Mouse (Mus musculus) ES-E14 (cell line): ENCODE results near the gene Thada.

Source experiments
- CHD2 ChIP-seq: IDR thresholded peaks from 2 replicates; pipeline ENCODE4 v1.6.1; 2014; ENCODE audit warnings: mild to moderate bottlenecking, low read depth, low read length, inconsistent platforms
- HCFC1 ChIP-seq: IDR thresholded peaks from 2 replicates; pipeline ENCODE4 v1.6.1; 2012; ENCODE audit warnings: low read length, inconsistent platforms, borderline replicate concordance; ENCODE audit not compliant: insufficient read depth
- ZNF384 ChIP-seq: IDR thresholded peaks from 2 replicates; pipeline ENCODE4 v1.6.1; 2012; ENCODE audit warnings: low read depth, low read length, inconsistent platforms

DNA sequence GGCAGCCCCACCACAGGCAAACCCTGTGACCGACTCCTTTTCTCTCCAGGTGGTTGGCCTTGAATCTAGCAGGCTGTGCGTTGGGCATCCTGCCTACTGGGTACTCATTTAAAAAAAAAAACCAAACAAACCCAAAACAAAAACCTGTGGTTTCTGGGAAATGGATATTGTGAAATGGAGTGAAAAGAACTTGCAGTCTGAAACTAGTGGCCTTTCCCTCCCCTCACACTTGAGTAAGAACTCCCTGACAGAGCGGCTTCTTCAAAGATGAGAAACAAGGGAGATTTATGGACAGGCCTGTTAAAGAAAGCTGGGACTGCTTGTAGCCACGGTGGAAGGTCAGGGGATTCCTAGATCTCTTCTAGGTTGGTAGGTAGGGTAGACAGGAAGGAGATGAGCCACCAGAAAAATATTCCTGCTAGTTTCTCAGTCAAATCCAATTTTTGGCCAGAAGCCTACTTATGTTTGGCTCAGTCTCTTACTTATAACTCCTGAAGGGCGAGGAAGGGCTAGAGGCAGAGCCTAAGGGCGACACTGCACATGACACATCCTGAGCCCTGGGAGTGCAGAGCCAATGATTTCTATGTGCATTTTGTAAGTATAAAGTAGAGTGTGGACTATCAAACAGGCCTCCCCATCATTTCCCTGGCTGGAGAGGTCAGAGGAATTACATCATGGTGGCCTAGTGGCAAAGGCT is 250.6 kb downstream of the Thada start:
- TF ChIP-seq CHD2 (no peak), HCFC1 (no peak), ZNF384 (no peak)
